Mouse (Mus musculus): Measurements from ENCODE around the gene Hps6.

DNA sequence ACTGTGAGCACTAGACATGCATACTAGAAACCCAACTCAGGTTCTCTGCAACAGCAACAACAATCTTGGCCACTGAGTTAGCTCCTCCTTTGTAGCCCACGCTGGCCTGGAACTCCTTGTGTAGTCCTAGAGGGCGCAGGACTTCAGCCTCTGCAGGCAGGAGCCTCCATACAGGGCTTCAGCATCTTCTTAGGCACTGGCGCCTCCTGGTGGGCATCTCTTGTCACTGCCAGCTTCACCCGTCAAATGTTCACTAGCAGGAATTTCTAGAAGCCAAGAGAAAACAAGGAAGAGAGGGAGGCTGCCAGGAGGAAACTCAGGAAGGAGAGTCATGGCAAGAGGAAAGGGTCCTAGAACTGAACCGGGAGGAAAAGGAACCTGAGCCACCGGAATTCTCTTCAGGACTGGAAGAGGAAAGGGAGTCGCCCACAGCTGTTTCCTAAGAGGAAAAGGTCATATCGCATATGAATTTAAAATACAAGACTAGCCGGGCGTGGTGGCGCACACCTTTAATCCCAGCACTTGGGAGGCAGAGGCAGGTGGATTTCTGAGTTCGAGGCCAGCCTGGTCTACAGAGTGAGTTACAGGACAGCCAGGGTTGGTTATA is 11.4 kb downstream of the Hps6 start:
- TF ChIP-seq CTCF (IDR thresholded peaks at IDR 0.05; ENCODE audit: borderline replicate concordance, insufficient read depth, low read depth, low read length): peak; percentile 93
- no peak for TF ChIP-seq POLR2A (IDR thresholded peaks at IDR 0.05; ENCODE audit: borderline replicate concordance, insufficient read depth, low read length)

All from cerebellum, adult 2 months (tissue).